Mouse (Mus musculus) MEL (cell line): ENCODE measurements around the gene Inpp5k. TPM values are rescaled to one million over a fixed set of nuclear protein-coding genes. Genes with fewer than 3 reads are reported as not detected.

Experiments used
- DNase-seq: peaks from one replicate; pipeline ENCODE4 v3.0.0; 2011; ENCODE audit warnings: low read depth, low spot score
- H3K27ac ChIP-seq: 2 replicates; pipeline ENCODE4 v1.5.1; 2012; ENCODE audit warnings: low read depth, mild to moderate bottlenecking, control low read depth, low read length, moderate library complexity; ENCODE audit not compliant: control insufficient read depth
- H3K27me3 ChIP-seq, 2 experiments: fragments of 150-350 bp in 1 of 2; sonication (generic) in 1 of 2; 2 replicates each; pipeline ENCODE4 v1.6.1; 2012; ENCODE audit warnings: low read length in 2 of 2, mild to moderate bottlenecking in 2 of 2, improper control_type of control experiment in 1 of 2, moderate library complexity in 1 of 2; ENCODE audit not compliant: insufficient read depth in 2 of 2, control insufficient read depth in 1 of 2
- H3K36me3 ChIP-seq, 2 experiments: 2 replicates each; pipeline ENCODE4 v1.6.1; 2012 to 2014; ENCODE audit warnings: low read length in 2 of 2, improper control_type of control experiment in 1 of 2, inconsistent platforms in 1 of 2, mild to moderate bottlenecking in 1 of 2; ENCODE audit not compliant: insufficient read depth in 2 of 2, control insufficient read depth in 1 of 2
- H3K4me1 ChIP-seq, 2 experiments: fragments of 150-350 bp in 1 of 2; sonication (generic) in 1 of 2; 2 replicates each; pipeline ENCODE4 v1.6.1; 2012; ENCODE audit warnings: low read length in 2 of 2, improper control_type of control experiment in 1 of 2, mild to moderate bottlenecking in 1 of 2; ENCODE audit not compliant: insufficient read depth in 2 of 2, control insufficient read depth in 1 of 2
- H3K4me3 ChIP-seq, 2 experiments: fragments of 150-350 bp in 1 of 2; sonication (generic) in 1 of 2; 2 replicates each; pipeline ENCODE4 v1.5.1; 2012; ENCODE audit warnings: low read depth in 2 of 2, low read length in 2 of 2, mild to moderate bottlenecking in 2 of 2, moderate library complexity in 2 of 2, control low read depth in 1 of 2, improper control_type of control experiment in 1 of 2; ENCODE audit not compliant: control insufficient read depth in 1 of 2, insufficient read depth in 1 of 2
- H3K79me2 ChIP-seq: 2 replicates; pipeline ENCODE4 v1.6.1; 2012; ENCODE audit warnings: mild to moderate bottlenecking, low read length, moderate library complexity; ENCODE audit not compliant: control insufficient read depth, poor library complexity, insufficient read depth
- H3K9ac ChIP-seq: 2 replicates; pipeline ENCODE4 v1.6.1; 2012; ENCODE audit warnings: low read depth, mild to moderate bottlenecking, control low read depth, low read length, moderate library complexity; ENCODE audit not compliant: control insufficient read depth, poor library complexity, severe bottlenecking
- H3K9me3 ChIP-seq: fragments of 150-350 bp; sonication (generic); replicated peaks from 2 replicates; pipeline ENCODE4 v1.6.1; 2012; ENCODE audit warnings: mild to moderate bottlenecking, low read length, improper control_type of control experiment, moderate library complexity; ENCODE audit not compliant: insufficient read depth
- BHLHE40 ChIP-seq: IDR thresholded peaks from 2 replicates; pipeline ENCODE4 v1.6.1; 2012; ENCODE audit warnings: low read depth, mild to moderate bottlenecking, inconsistent platforms, low read length, improper control_type of control experiment, borderline replicate concordance
- CHD1 ChIP-seq: IDR thresholded peaks from 2 replicates; pipeline ENCODE4 v1.6.1; 2012; ENCODE audit warnings: low read depth, mild to moderate bottlenecking, inconsistent platforms, low read length, improper control_type of control experiment
- CHD2 ChIP-seq: IDR thresholded peaks from 2 replicates; pipeline ENCODE4 v1.6.1; 2011; ENCODE audit warnings: low read length, improper control_type of control experiment
- CTCF ChIP-seq, 3 experiments: IDR thresholded peaks in 2 of 3; conservative IDR thresholded peaks in 1 of 3; 2 replicates each; pipeline ENCODE4 v1.5.1; 2011 to 2012; ENCODE audit warnings: low read length in 3 of 3, low read depth in 2 of 3, mild to moderate bottlenecking in 2 of 3, improper control_type of control experiment in 1 of 3, inconsistent platforms in 1 of 3, mixed read lengths in 1 of 3, moderate library complexity in 1 of 3; ENCODE audit not compliant: control insufficient read depth in 1 of 3, insufficient read depth in 1 of 3, poor library complexity in 1 of 3, severe bottlenecking in 1 of 3
- E2F4 ChIP-seq: IDR thresholded peaks from 2 replicates; pipeline ENCODE4 v1.6.1; 2011; ENCODE audit warnings: low read depth, low read length, improper control_type of control experiment, borderline replicate concordance
- ELF1 ChIP-seq: IDR thresholded peaks from 2 replicates; pipeline ENCODE4 v1.6.1; 2014; ENCODE audit warnings: low read depth, mild to moderate bottlenecking, inconsistent platforms, low read length, improper control_type of control experiment, moderate library complexity
- EP300 ChIP-seq, 2 experiments: IDR thresholded peaks; 2 replicates each; pipeline ENCODE4 v1.6.1; 2011; ENCODE audit warnings: improper control_type of control experiment in 2 of 2, low read length in 2 of 2, low read depth in 1 of 2, mild to moderate bottlenecking in 1 of 2
- ETS1 ChIP-seq: IDR thresholded peaks from 2 replicates; pipeline ENCODE4 v1.6.1; 2012; ENCODE audit warnings: low read depth, mild to moderate bottlenecking, inconsistent platforms, low read length, improper control_type of control experiment, moderate library complexity
- GABPA ChIP-seq: IDR thresholded peaks from 2 replicates; pipeline ENCODE4 v1.6.1; 2012; ENCODE audit warnings: low read depth, mild to moderate bottlenecking, inconsistent platforms, low read length, improper control_type of control experiment, moderate library complexity
- GATA1 ChIP-seq: IDR thresholded peaks from 2 replicates; pipeline ENCODE4 v1.6.1; 2011; ENCODE audit warnings: low read depth, low read length, improper control_type of control experiment
- HCFC1 ChIP-seq: IDR thresholded peaks from 2 replicates; pipeline ENCODE4 v1.6.1; 2012; ENCODE audit warnings: low read depth, mild to moderate bottlenecking, inconsistent platforms, low read length, improper control_type of control experiment, moderate library complexity
- JUND ChIP-seq: IDR thresholded peaks from 2 replicates; pipeline ENCODE4 v1.6.1; 2011; ENCODE audit warnings: low read depth, mild to moderate bottlenecking, improper control_type of control experiment, low read length
- KAT2A ChIP-seq: conservative IDR thresholded peaks from 2 replicates; pipeline ENCODE4 v1.6.1; 2012; ENCODE audit warnings: low read depth, low read length, improper control_type of control experiment, inconsistent platforms
- MAFK ChIP-seq: IDR thresholded peaks from 2 replicates; pipeline ENCODE4 v1.6.1; 2011; ENCODE audit warnings: low read depth, mild to moderate bottlenecking, low read length, improper control_type of control experiment, borderline replicate concordance
- MAX ChIP-seq: IDR thresholded peaks from 2 replicates; pipeline ENCODE4 v1.6.1; 2011; ENCODE audit warnings: low read length, improper control_type of control experiment
- MAZ ChIP-seq: IDR thresholded peaks from 2 replicates; pipeline ENCODE4 v1.6.1; 2012; ENCODE audit warnings: low read depth, mild to moderate bottlenecking, inconsistent platforms, low read length, improper control_type of control experiment
- MEF2A ChIP-seq: IDR thresholded peaks from 2 replicates; pipeline ENCODE4 v1.6.1; 2014; ENCODE audit warnings: low read depth, mild to moderate bottlenecking, inconsistent platforms, low read length, improper control_type of control experiment; ENCODE audit not compliant: poor library complexity, insufficient replicate concordance, severe bottlenecking; ENCODE audit errors: extremely low read depth
- MXI1 ChIP-seq: IDR thresholded peaks from 2 replicates; pipeline ENCODE4 v1.6.1; 2011; ENCODE audit warnings: mild to moderate bottlenecking, low read depth, low read length, improper control_type of control experiment
- MYB ChIP-seq: IDR thresholded peaks from 2 replicates; pipeline ENCODE4 v1.6.1; 2011; ENCODE audit warnings: mild to moderate bottlenecking, low read depth, low read length, improper control_type of control experiment
- MYC ChIP-seq: IDR thresholded peaks from 2 replicates; pipeline ENCODE4 v1.6.1; 2011; ENCODE audit warnings: low read depth, mild to moderate bottlenecking, low read length, improper control_type of control experiment, moderate library complexity
- NELFE ChIP-seq: IDR thresholded peaks from 2 replicates; pipeline ENCODE4 v1.6.1; 2011; ENCODE audit warnings: low read depth, low read length, improper control_type of control experiment
- NRF1 ChIP-seq: IDR thresholded peaks from 2 replicates; pipeline ENCODE4 v1.6.1; 2014; ENCODE audit warnings: low read depth, mild to moderate bottlenecking, inconsistent platforms, low read length, improper control_type of control experiment, moderate library complexity; ENCODE audit not compliant: poor library complexity, insufficient read depth, severe bottlenecking
- POLR2A ChIP-seq, 2 experiments: IDR thresholded peaks; 2 replicates each; pipeline ENCODE4 v1.6.1; 2011 to 2012; ENCODE audit warnings: low read length in 2 of 2, mild to moderate bottlenecking in 2 of 2, control low read depth in 1 of 2, improper control_type of control experiment in 1 of 2, low read depth in 1 of 2, moderate library complexity in 1 of 2; ENCODE audit not compliant: control insufficient read depth in 1 of 2, insufficient read depth in 1 of 2, poor library complexity in 1 of 2
- POLR2AphosphoS2 ChIP-seq: IDR thresholded peaks from 2 replicates; pipeline ENCODE4 v1.6.1; 2011; ENCODE audit warnings: low read length, improper control_type of control experiment
- POLR2AphosphoS5 ChIP-seq: IDR thresholded peaks from 2 replicates; pipeline ENCODE4 v1.6.1; 2012; ENCODE audit warnings: low read depth, borderline replicate concordance, mild to moderate bottlenecking, inconsistent platforms, low read length, moderate library complexity, mixed read lengths
- RAD21 ChIP-seq: IDR thresholded peaks from 2 replicates; pipeline ENCODE4 v1.6.1; 2011; ENCODE audit warnings: mild to moderate bottlenecking, low read depth, low read length, improper control_type of control experiment
- RCOR1 ChIP-seq: IDR thresholded peaks from 2 replicates; pipeline ENCODE4 v1.6.1; 2012; ENCODE audit warnings: low read depth, mild to moderate bottlenecking, inconsistent platforms, low read length, improper control_type of control experiment
- SIN3A ChIP-seq: IDR thresholded peaks from 2 replicates; pipeline ENCODE4 v1.6.1; 2012; ENCODE audit warnings: low read length, improper control_type of control experiment, inconsistent platforms
- SMC3 ChIP-seq: IDR thresholded peaks from 2 replicates; pipeline ENCODE4 v1.6.1; 2011; ENCODE audit warnings: low read depth, low read length, improper control_type of control experiment
- TAL1 ChIP-seq: IDR thresholded peaks from 2 replicates; pipeline ENCODE4 v1.6.1; 2012; ENCODE audit warnings: mild to moderate bottlenecking, inconsistent platforms, low read length, moderate library complexity, mixed read lengths
- TBP ChIP-seq: IDR thresholded peaks from 2 replicates; pipeline ENCODE4 v1.8.0; 2011; ENCODE audit warnings: low read depth, low read length, improper control_type of control experiment
- UBTF ChIP-seq: IDR thresholded peaks from 2 replicates; pipeline ENCODE4 v1.6.1; 2012; ENCODE audit warnings: low read depth, mild to moderate bottlenecking, inconsistent platforms, low read length, improper control_type of control experiment, moderate library complexity, borderline replicate concordance; ENCODE audit not compliant: insufficient read depth
- USF1 ChIP-seq: IDR thresholded peaks from 2 replicates; pipeline ENCODE4 v1.6.1; 2014; ENCODE audit warnings: low read depth, mild to moderate bottlenecking, inconsistent platforms, low read length, improper control_type of control experiment, moderate library complexity
- ZC3H11A ChIP-seq: IDR thresholded peaks from 2 replicates; pipeline ENCODE4 v1.6.1; 2012; ENCODE audit warnings: low read depth, mild to moderate bottlenecking, inconsistent platforms, low read length, improper control_type of control experiment
- ZKSCAN1 ChIP-seq: IDR thresholded peaks from 2 replicates; pipeline ENCODE4 v1.6.1; 2012; ENCODE audit warnings: low read depth, mild to moderate bottlenecking, inconsistent platforms, low read length, improper control_type of control experiment, moderate library complexity
- ZMIZ1 ChIP-seq: IDR thresholded peaks from 2 replicates; pipeline ENCODE4 v1.6.1; 2012; ENCODE audit warnings: low read depth, mild to moderate bottlenecking, inconsistent platforms, low read length, improper control_type of control experiment, moderate library complexity
- polyA plus RNA-seq, 2 experiments: library from polyadenylated mRNA; stranded (reverse) in 1 of 2; unstranded in 1 of 2; fragments of >175 nt in 1 of 2; fragments of >200 nt in 1 of 2; gene quantifications; 2 replicates each; pipeline versions ENCODE4 v1.2.1 to v1.2.4; 2012; ENCODE audit warnings: low replicate concordance in 2 of 2, low read depth in 1 of 2; ENCODE audit not compliant: insufficient read length in 2 of 2, insufficient read depth in 1 of 2, missing spikeins in 1 of 2
- total RNA-seq: library from RNA; depleted of rRNA; stranded (reverse); fragments of 300-350 nt; gene quantifications from 2 replicates; pipeline ENCODE4 v1.2.3, GENCODE M21; 2012; rRNA removed

Inpp5k gene
- 15.2 and 16.4 TPM in 2 replicates for total RNA-seq
- polyA plus RNA-seq, result 10 to 100 TPM in 1 of 2 experiments, not detected in 1; 28.7 TPM

- H3K4me1 ChIP-seq, result peaks cover 0 to 3% of the 10 kb centered on the region in 2 experiments; a peak in 2 of 4 replicates
- H3K36me3 ChIP-seq, result peaks cover 0 to 12% of the 10 kb centered on the region in 2 experiments; a peak in 3 of 4 replicates
- H3K9ac ChIP-seq, result peak within 1 kb of the TSS; percentile 83
- no peaks in the 10 kb centered on the region for H3K27me3 ChIP-seq
- DNase-seq, result peak; percentile 100
- H3K4me3 ChIP-seq, result peak within 1 kb of the TSS; percentile 78 to 85
- peak within 1 kb of the TSS; percentile 85 for H3K27ac ChIP-seq
- H3K9me3 ChIP-seq, result no peaks in the 10 kb centered on the region
- H3K79me2 ChIP-seq, result no peaks in the 10 kb centered on the region; the same call in 1 of the 2 replicates
- peak; percentile 99 for TF ChIP-seq POLR2AphosphoS2
- peak; percentile 99 for TF ChIP-seq NELFE
- TF ChIP-seq GABPA, result no peak
- TF ChIP-seq RCOR1, result no peak
- TF ChIP-seq SMC3, result 0 out of 2 replicates have a peak, but pooled peaks have one; percentile 1
- TF ChIP-seq BHLHE40, result no peak
- no peak for TF ChIP-seq GATA1
- TF ChIP-seq ETS1, result no peak; the same call in 1 of the 2 replicates
- TF ChIP-seq POLR2AphosphoS5, result no peak
- TF ChIP-seq ELF1, result peak; percentile 99
- 0 out of 2 replicates have a peak, but pooled peaks have one; percentile 44 for TF ChIP-seq CHD1
- peak; percentile 98 to 99 for TF ChIP-seq POLR2A (IDR thresholded peaks at IDR 0.05; ENCODE audit: control insufficient read depth in 1 of 2, insufficient read depth in 1 of 2, low read depth in 1 of 2, low read length in 2 of 2, poor library complexity in 1 of 2)
- peak; percentile 84 for TF ChIP-seq MAX
- TF ChIP-seq UBTF, result 0 out of 2 replicates have a peak, but pooled peaks have one; percentile 31
- TF ChIP-seq NRF1, result peak; percentile 61; the same call in 1 of the 2 replicates
- peak; percentile 76; the same call in 1 of the 2 replicates for TF ChIP-seq MYC
- TF ChIP-seq USF1, result no peak
- no peak for TF ChIP-seq TAL1
- peak; percentile 7 to 38; a peak in 1 of 4 replicates for TF ChIP-seq EP300 (IDR thresholded peaks at IDR 0.05; ENCODE audit: low read depth in 1 of 2, low read length in 2 of 2)
- TF ChIP-seq CTCF (IDR thresholded peaks at IDR 0.05 in 2 of 3, conservative IDR thresholded peaks at IDR 0.05 in 1 of 3; ENCODE audit: control insufficient read depth in 1 of 3, insufficient read depth in 1 of 3, low read depth in 2 of 3, low read length in 3 of 3, poor library complexity in 1 of 3, severe bottlenecking in 1 of 3), result 0 out of 6 replicates have a peak, but pooled peaks of 1 of the 3 experiments have one; percentile 2
- TF ChIP-seq MAZ, result peak; percentile 68
- TF ChIP-seq HCFC1, result peak; percentile 92
- peak; percentile 95 for TF ChIP-seq ZMIZ1
- TF ChIP-seq TBP, result peak; percentile 66
- TF ChIP-seq ZC3H11A, result no peak
- TF ChIP-seq MAFK, result no peak
- no peak; the same call in 1 of the 2 replicates for TF ChIP-seq MYB
- TF ChIP-seq RAD21, result no peak
- peak; percentile 56; the same call in 1 of the 2 replicates for TF ChIP-seq CHD2
- TF ChIP-seq KAT2A, result no peak; the same call in 1 of the 2 replicates
- TF ChIP-seq MEF2A, result no peak
- peak; percentile 90 for TF ChIP-seq MXI1
- no peak for TF ChIP-seq JUND
- peak; percentile 99 for TF ChIP-seq SIN3A
- no peak for TF ChIP-seq ZKSCAN1
- TF ChIP-seq E2F4, result peak; percentile 81; the same call in 1 of the 2 replicates
Measured at GRCm38 (mm10) chr11:75630645-75631229, at the start of gene Inpp5k. Inpp5k (plus strand) TSS chr11:75630988.
